Mouse (Mus musculus) urinary bladder, adult 2 months (tissue): ENCODE measurements around the gene Defb43. TPM values are rescaled to one million over a fixed set of nuclear protein-coding genes. Genes with fewer than 3 reads are reported as not detected.

ENCODE experiments used
- DNase-seq: peaks from one replicate; pipeline ENCODE4 v3.0.0; 2022; ENCODE audit warnings: low spot score
- polyA plus RNA-seq: library from polyadenylated mRNA; depleted of rRNA; stranded (reverse); fragments of >200 nt; gene quantifications from 2 replicates; pipeline ENCODE4 v1.2.3, GENCODE M21; 2012; rRNA removed

The Defb43 gene
- polyA plus RNA-seq, 1 experiment, result not detected

DNA sequence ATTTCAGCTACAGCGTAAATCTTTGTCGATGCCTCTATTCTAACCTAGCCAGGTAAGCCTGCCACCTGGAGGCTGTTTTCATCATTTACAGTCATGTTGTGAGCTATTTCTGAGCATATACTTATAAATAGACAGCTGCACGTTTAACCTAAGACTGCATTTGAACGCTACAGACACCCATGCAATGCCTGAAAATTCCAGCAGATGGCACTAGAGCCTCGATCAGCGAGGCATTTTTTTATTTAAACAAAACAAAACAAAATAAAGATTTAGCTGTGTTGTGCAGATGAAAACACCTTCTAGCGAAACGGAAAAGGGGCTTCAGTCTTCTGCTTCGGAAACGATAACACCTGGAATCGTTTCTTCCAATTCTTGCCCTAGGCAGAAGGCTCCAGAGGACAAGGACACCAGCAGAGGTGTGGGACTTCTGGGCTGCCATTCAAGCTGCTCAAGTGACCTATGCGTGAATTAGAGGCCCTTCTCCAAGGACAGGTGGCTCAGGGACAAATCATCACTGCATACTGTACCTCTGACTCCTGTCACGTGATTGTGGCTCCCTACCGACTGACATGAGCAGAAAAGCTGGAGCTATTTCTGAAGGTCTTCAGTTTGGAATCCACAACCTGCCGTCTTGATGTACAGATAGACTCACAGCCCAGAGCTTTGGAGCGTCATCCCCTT is 55.2 kb downstream of the Defb43 start:
- DNase-seq, result peak; percentile 35

Other genes starting within 250 kb of the Defb43 start
- 7.5 and 9.8 TPM in 2 replicates for gene Wdfy2, start 174.1 kb upstream of the Defb43 start, polyA plus RNA-seq
- not detected in 2 replicates for gene Defb48, start 27.3 kb upstream of the Defb43 start, polyA plus RNA-seq
- not detected in 2 replicates for gene Defb47, start 13.7 kb upstream of the Defb43 start, polyA plus RNA-seq
- 0.16 and 0.17 TPM in 2 replicates for gene Defb42, start 35.2 kb downstream of the Defb43 start, polyA plus RNA-seq
- gene Defb30, start 38.2 kb downstream of the Defb43 start, polyA plus RNA-seq, result not detected in 2 replicates